In the genomic region with DNA sequence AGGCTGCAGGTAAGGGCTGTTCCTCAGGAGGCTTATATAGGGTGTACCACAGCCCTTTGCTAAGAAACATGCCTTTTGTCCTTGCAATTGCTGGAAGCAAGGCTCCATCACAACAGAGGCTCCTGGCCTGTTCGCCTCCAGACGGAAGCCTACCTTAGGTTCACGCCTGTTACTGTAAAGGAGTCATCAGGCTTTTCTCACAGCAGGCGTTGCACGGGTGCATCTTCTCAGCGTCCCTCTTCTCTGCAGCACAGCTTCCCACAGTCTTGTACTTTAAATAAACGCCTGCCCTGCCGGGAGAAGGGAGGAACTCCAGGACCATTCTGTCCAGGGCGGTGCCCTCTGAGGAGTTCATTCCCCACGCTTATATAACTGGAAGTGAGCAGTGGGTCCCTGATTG, we compare ENCODE assay signal across 13 mouse cellular contexts.
DNase-seq lines count a peak whose midpoint lies in the region; ATAC-seq and TF ChIP-seq lines count a peak whose summit lies in the region.
"Had no signal": no experiment of that assay in that cellular context is flagged by ENCODE, and none has a peak within 500 bp of the region (broad histone marks: within the 10 kb centered on the region; RNA-seq: fewer than 3 reads in every experiment).

No protein-coding gene starts in this region.

- peak; percentile 33 for DNase-seq in cerebellum, adult 11 months
- no peak for DNase-seq in cerebellum, postnatal 10 days
- no peak for DNase-seq in hindbrain, postnatal 0 days (ENCODE audit: low spot score)
- no peak for DNase-seq in neural tube, embryonic 10.5 days (ENCODE audit: extremely low spot score, low spot score)
- DNase-seq in stomach, postnatal 0 days (ENCODE audit: low spot score), result no peak
- DNase-seq in thymus, postnatal 10 days (ENCODE audit: low spot score in 2 of 2), result no peak
- DNase-seq: adrenal gland, adult 8-10 months; gastrocnemius, postnatal 36 days had no signal

- H3K27ac ChIP-seq in hindbrain, embryonic 15.5 days (replicated peaks), result peak overlapping the region; percentile 54; the same call in 1 of the 2 replicates
- H3K27ac ChIP-seq in hindbrain, postnatal 0 days, result no peak overlapping the region
- H3K27ac ChIP-seq in neural tube, embryonic 13.5 days (replicated peaks), result 0 out of 2 replicates have a peak overlapping the region, but pooled peaks have one; percentile 49
- peak overlapping the region; percentile 67 for H3K27ac ChIP-seq in stomach, postnatal 0 days (replicated peaks)
- H3K27ac ChIP-seq: kidney, postnatal 0 days; macrophage had no signal

- TF ChIP-seq CTCF in hindbrain, postnatal 0 days (IDR thresholded peaks at IDR 0.05; ENCODE audit: low read depth), result no peak
- peak; percentile 4; the same call in 1 of the 2 replicates for TF ChIP-seq CTCF in stomach, postnatal 0 days (IDR thresholded peaks at IDR 0.05; ENCODE audit: low read depth)

- 52% methylated on average over 10 of the region's 10 CpGs for WGBS in hindbrain, embryonic 15.5 days
- WGBS in hindbrain, postnatal 0 days, result 46% methylated on average over 10 of the region's 10 CpGs
- 56% methylated on average over 10 of the region's 10 CpGs for WGBS in neural tube, embryonic 13.5 days
- WGBS in stomach, postnatal 0 days, result 33% methylated on average over 10 of the region's 10 CpGs

- H3K9me3 ChIP-seq in hindbrain, embryonic 15.5 days, result no peaks in the 10 kb centered on the region
- no peaks in the 10 kb centered on the region for H3K9me3 ChIP-seq in hindbrain, postnatal 0 days (ENCODE audit: low read length)
- H3K9me3 ChIP-seq in neural tube, embryonic 13.5 days, result no peaks in the 10 kb centered on the region
- no peaks in the 10 kb centered on the region for H3K9me3 ChIP-seq in stomach, postnatal 0 days (ENCODE audit: control insufficient read depth, low read length)

- no peak for ATAC-seq in hindbrain, embryonic 15.5 days (ENCODE audit: low FRiP score, low read depth)
- ATAC-seq in hindbrain, postnatal 0 days, result no peak
- no peak for ATAC-seq in neural tube, embryonic 13.5 days (ENCODE audit: low read depth)
- no peak; the same call in 1 of the 2 replicates for ATAC-seq in stomach, postnatal 0 days (ENCODE audit: low FRiP score, low TSS enrichment)

- no peak overlapping the region for H3K4me2 ChIP-seq in hindbrain, embryonic 15.5 days
- H3K4me2 ChIP-seq in hindbrain, postnatal 0 days (ENCODE audit: low read depth, low read length), result no peak overlapping the region
- no peak overlapping the region for H3K4me2 ChIP-seq in neural tube, embryonic 13.5 days
- H3K4me2 ChIP-seq in stomach, postnatal 0 days (replicated peaks; ENCODE audit: low read depth), result no peak overlapping the region

- no peaks in the 10 kb centered on the region for H3K27me3 ChIP-seq in hindbrain, embryonic 15.5 days
- no peaks in the 10 kb centered on the region for H3K27me3 ChIP-seq in hindbrain, postnatal 0 days (ENCODE audit: insufficient read depth, low read length)
- no peaks in the 10 kb centered on the region for H3K27me3 ChIP-seq in neural tube, embryonic 13.5 days
- H3K27me3 ChIP-seq in stomach, postnatal 0 days (ENCODE audit: control insufficient read depth, insufficient read depth, low read length), result no peaks in the 10 kb centered on the region

- H3K9ac ChIP-seq in hindbrain, embryonic 15.5 days, result no peak overlapping the region
- no peak overlapping the region for H3K9ac ChIP-seq in hindbrain, postnatal 0 days (replicated peaks; ENCODE audit: low read length)
- H3K9ac ChIP-seq in neural tube, embryonic 13.5 days, result peak overlapping the region; percentile 23; the same call in 1 of the 2 replicates
- H3K9ac ChIP-seq in stomach, postnatal 0 days (ENCODE audit: low read length), result no peak overlapping the region

- TF ChIP-seq EP300 in stomach, postnatal 0 days (optimal IDR thresholded peaks at IDR 0.05), result no peak

- no peaks in the 10 kb centered on the region for H3K36me3 ChIP-seq in hindbrain, embryonic 15.5 days
- H3K36me3 ChIP-seq in hindbrain, postnatal 0 days (ENCODE audit: insufficient read depth, low read length), result no peaks in the 10 kb centered on the region
- H3K36me3 ChIP-seq in neural tube, embryonic 13.5 days, result no peaks in the 10 kb centered on the region
- no peaks in the 10 kb centered on the region for H3K36me3 ChIP-seq in stomach, postnatal 0 days (ENCODE audit: control insufficient read depth, insufficient read depth, low read length)

- H3K4me1 ChIP-seq in hindbrain, embryonic 15.5 days (replicated peaks), result peaks cover 34% of the 10 kb centered on the region
- peaks cover 24% of the 10 kb centered on the region; the same call in 1 of the 2 replicates for H3K4me1 ChIP-seq in hindbrain, postnatal 0 days (ENCODE audit: insufficient read depth, low read length)
- peaks cover 37% of the 10 kb centered on the region for H3K4me1 ChIP-seq in neural tube, embryonic 13.5 days (replicated peaks)
- peaks cover 5% of the 10 kb centered on the region; the same call in 1 of the 2 replicates for H3K4me1 ChIP-seq in stomach, postnatal 0 days (replicated peaks; ENCODE audit: control insufficient read depth, insufficient read depth)

- no peak overlapping the region for H3K4me3 ChIP-seq in hindbrain, embryonic 15.5 days
- no peak overlapping the region for H3K4me3 ChIP-seq in hindbrain, postnatal 0 days (ENCODE audit: low read length)
- no peak overlapping the region for H3K4me3 ChIP-seq in neural tube, embryonic 13.5 days
- no peak overlapping the region; the same call in 1 of the 2 replicates for H3K4me3 ChIP-seq in stomach, postnatal 0 days (ENCODE audit: low read depth, low read length)
- H3K4me3 ChIP-seq: erythroblast, embryonic 14.5 days had no signal
